Mouse (Mus musculus) retina, adult 2 months (tissue): ENCODE data around the gene Myh13.

Source experiments
- DNase-seq: peaks from one replicate; pipeline ENCODE4 v3.0.0-alpha.2; 2012; ENCODE audit warnings: low read depth, low spot score

The Myh13 gene

GRCm38 (mm10) chr11:67386815-67387415 lies 65.5 kb downstream of the Myh13 start:
- DNase-seq = no peak

DNA sequence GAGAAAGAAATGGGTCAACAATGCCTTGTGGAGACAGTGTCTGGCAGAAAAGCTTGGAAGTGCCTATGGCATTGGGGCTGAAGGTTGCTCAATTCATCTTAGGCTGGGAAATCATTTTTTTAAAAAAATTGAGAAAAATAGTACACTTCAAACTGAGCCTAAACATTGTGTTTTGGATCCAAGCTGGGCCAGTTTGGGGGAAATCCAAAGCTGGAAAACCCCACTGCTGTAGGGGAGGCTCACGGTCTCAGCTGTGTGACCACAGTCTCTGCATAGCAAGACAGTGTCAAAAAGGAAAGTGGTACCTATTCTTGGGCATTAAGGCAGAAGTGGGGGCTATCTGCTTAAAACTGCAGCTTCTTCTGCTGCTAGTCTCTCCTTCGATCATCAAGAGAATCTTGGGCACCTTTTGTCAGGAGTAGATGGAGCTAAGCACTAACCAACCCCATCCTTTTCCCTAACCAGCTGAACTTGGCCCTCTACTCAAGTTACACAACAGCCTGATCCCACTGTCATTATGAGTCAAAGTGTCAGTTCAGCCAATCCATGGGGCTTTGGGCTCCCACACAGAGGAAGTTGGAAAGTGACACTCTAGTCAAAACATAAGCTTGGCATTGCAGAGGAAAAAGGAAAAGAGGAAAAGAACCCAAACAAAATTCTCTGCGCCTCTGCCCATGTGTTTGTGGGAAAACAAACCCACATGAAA lies 69.4 kb downstream of the Myh13 start:
- no peak for DNase-seq

GRCm38 (mm10) chr11:67392369-67392768 lies 70.9 kb downstream of the Myh13 start:
- no peak for DNase-seq

GRCm38 (mm10) chr11:67400956-67401355 lies 79.5 kb downstream of the Myh13 start:
- no peak for DNase-seq

GRCm38 (mm10) chr11:67414346-67414940 lies 93.0 kb downstream of the Myh13 start:
- no peak for DNase-seq
